Mouse (Mus musculus) testis, adult 2 months (tissue): Measurements from ENCODE around the gene Il3.

Experiments
- CTCF ChIP-seq: fragments of 200-500 bp; IDR thresholded peaks from 2 replicates; pipeline ENCODE4 v1.5.1; 2012; ENCODE audit warnings: low read depth, mild to moderate bottlenecking, inconsistent platforms, low read length, moderate library complexity; ENCODE audit not compliant: control insufficient read depth, insufficient read depth, insufficient replicate concordance
- POLR2A ChIP-seq: fragments of 200-500 bp; IDR thresholded peaks from 2 replicates; pipeline ENCODE4 v1.6.1; 2012; ENCODE audit warnings: low read depth, mild to moderate bottlenecking, inconsistent platforms, low read length, moderate library complexity; ENCODE audit not compliant: control insufficient read depth

- TF ChIP-seq POLR2A (no peak), CTCF (no peak)
Measured at GRCm38 (mm10) chr11:54242494-54242893, 24.6 kb downstream of the Il3 start.
